Mouse (Mus musculus): ENCODE results near the gene Rnf144a. TPM values are rescaled to one million over a fixed set of nuclear protein-coding genes. Genes with fewer than 3 reads are reported as not detected.

Rnf144a gene
- total RNA-seq, 1 experiment from 2014 or later = 31.5 TPM

- ATAC-seq (replicated peaks; ENCODE audit: insufficient number of reproducible peaks, low FRiP score, low TSS enrichment, poor library complexity, severe bottlenecking) = no peak
Observed at GRCm38 (mm10) chr12:26412802-26413201, 2.3 kb downstream of the Rnf144a start.

GRCm38 (mm10) chr12:26411841-26412450, 3.1 kb downstream of the Rnf144a start:
- ATAC-seq (replicated peaks; ENCODE audit: insufficient number of reproducible peaks, low FRiP score, low TSS enrichment, poor library complexity, severe bottlenecking) = no peak

- ATAC-seq (replicated peaks; ENCODE audit: insufficient number of reproducible peaks, low FRiP score, low TSS enrichment, poor library complexity, severe bottlenecking) = peak; percentile 55
Observed at GRCm38 (mm10) chr12:26410443-26410842, 4.6 kb downstream of the Rnf144a start.

DNA sequence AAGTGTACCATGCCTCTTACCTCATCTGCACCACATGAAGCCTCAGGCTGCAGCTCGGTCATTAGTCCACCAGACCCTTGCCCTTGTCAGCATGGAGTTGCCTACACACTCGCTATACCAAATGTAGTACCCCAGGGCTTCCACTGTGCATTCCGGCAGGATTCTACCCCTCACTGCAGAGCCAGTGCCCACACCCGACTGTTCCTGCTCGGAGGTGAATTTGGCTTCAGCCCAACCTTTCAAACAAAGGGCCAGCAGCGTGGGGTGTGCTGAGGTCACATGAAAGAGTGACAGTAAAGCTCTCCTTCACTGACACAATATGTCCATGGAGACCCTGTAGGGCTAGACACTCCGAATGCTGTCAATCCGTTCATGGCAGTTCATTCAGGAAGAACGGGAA, 6.3 kb downstream of the Rnf144a start:
- ATAC-seq (replicated peaks; ENCODE audit: insufficient number of reproducible peaks, low FRiP score, low TSS enrichment, poor library complexity, severe bottlenecking) = no peak

GRCm38 (mm10) chr12:26404781-26405702, 10.0 kb downstream of the Rnf144a start:
- ATAC-seq (replicated peaks; ENCODE audit: insufficient number of reproducible peaks, low FRiP score, low TSS enrichment, poor library complexity, severe bottlenecking) = no peak

GRCm38 (mm10) chr12:26403372-26404125, 11.5 kb downstream of the Rnf144a start:
- no peak for ATAC-seq (replicated peaks; ENCODE audit: insufficient number of reproducible peaks, low FRiP score, low TSS enrichment, poor library complexity, severe bottlenecking)

DNA sequence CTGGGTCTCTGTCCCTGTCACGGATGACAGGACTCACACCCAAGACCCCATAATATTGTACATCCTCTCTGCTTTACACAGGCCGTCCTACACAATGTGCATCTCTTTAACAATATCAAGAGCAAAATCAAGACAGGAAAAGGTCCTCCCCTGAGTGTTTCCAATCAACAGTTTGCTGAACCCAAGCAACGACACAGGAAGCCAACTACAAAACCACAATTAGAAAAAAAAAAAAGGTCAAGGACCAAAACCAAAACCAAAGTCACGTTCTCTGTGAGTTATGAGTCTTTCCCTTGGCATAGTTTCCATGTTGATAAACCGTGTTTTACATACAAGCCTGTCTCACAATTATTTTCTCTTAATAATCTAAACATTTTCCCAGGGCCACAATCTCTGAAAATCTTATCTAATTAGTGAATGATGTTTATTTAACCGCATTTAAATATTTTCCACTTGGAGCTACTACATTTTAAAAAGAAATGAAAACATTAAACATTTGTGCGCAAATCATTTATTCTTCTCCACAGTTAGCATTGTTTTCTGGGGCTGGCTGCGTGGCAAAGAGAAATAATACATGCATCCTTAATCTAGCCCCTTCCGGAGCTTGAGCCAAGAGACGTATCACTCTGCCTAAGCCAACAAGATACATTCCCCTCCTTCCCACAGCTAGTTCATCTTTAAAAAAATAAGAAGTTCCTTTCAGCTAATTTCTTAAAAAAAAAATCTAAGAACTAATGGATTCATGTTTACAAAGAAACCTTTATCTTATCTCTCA, 13.2 kb downstream of the Rnf144a start:
- ATAC-seq (replicated peaks; ENCODE audit: insufficient number of reproducible peaks, low FRiP score, low TSS enrichment, poor library complexity, severe bottlenecking) = no peak

GRCm38 (mm10) chr12:26401254-26401653, 13.8 kb downstream of the Rnf144a start:
- no peak for ATAC-seq (replicated peaks; ENCODE audit: insufficient number of reproducible peaks, low FRiP score, low TSS enrichment, poor library complexity, severe bottlenecking)

DNA sequence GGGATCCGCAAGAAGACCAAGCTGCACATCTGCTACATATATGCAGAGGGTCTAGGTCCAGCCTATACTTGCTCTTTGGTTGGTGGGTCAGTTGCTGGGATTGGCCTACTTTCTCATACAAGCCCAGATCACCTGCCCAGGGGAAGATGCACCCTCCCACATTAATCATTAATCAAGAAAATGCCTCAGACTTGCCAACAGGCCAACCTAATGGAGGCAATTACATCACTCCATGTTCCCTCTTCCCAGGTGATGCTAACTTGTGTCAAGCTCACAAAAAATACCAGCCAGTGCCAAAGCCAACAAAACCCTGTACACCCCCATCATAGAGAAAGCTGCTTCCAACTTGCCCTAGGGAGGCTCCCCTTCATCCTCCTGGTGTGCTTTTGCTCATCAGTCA, 14.3 kb downstream of the Rnf144a start:
- ATAC-seq (replicated peaks; ENCODE audit: insufficient number of reproducible peaks, low FRiP score, low TSS enrichment, poor library complexity, severe bottlenecking) = no peak

- no peak for ATAC-seq (replicated peaks; ENCODE audit: insufficient number of reproducible peaks, low FRiP score, low TSS enrichment, poor library complexity, severe bottlenecking)
Observed at GRCm38 (mm10) chr12:26399391-26399790, 15.7 kb downstream of the Rnf144a start.

DNA sequence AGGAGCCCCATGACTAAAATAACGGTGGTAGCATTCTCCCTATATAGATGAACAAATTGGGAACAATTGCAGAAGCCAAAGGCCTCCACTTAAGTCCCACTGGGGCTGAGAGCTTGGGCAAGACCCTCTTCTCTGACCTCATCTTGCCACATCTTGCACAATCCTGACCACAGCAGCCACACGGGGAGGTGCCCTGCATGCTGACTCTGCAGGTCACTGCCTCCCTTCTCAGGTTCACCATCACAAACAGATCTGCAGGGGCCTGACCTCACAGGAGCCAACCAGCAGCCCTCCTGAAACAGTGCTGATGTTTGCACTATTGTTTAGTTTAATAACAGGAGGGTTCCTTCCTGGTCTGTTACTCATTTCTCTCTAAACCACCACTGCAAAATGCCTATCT, 16.5 kb downstream of the Rnf144a start:
- peak; percentile 92 for ATAC-seq (replicated peaks; ENCODE audit: insufficient number of reproducible peaks, low FRiP score, low TSS enrichment, poor library complexity, severe bottlenecking)

DNA sequence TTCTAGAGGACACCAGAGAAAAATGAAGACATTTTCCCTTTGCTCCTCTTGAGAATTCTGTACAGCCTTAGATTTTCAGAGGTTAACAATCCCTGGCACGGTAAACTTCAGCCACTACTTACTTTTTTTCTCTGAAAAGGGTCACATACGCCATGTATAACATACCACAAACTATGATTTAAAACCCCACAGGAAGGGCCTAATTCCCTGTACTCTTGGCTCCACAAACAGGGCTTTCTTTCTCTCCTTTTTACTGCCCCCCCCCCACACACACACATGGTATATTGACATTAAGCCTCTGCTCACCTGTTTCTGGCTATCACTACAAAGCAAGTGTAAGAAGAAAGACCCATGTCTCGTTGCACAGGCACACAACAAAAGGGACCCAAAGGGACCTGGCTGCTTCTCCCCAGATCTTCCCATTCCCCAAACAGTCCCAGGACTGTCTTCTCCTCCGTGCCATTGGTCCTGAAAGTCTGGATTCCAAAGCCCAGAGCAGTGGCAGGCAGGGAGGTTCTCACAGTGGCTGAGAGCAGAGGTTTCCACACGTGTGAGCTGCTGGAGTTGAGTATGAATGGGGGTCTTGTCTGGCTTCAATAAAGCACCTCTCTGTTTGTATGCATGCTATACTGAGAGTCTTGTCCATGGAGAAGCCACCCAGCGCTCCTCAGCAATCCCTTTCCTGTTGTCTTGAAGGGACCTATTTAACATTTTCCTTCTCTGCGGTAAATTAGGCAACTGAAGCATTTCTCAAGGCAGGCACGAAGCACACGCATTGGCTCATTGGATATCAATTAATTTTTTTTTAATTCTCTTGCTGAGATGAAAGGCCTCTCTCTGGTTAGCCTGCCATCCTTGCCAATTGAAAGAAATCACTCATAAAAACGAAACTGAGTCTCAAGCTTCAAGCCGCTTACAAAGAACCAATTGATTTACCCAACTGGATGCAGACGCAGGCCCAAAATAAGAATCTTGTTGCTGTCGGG, 20.3 kb downstream of the Rnf144a start:
- ATAC-seq (replicated peaks; ENCODE audit: insufficient number of reproducible peaks, low FRiP score, low TSS enrichment, poor library complexity, severe bottlenecking) = no peak

- no peak for ATAC-seq (replicated peaks; ENCODE audit: insufficient number of reproducible peaks, low FRiP score, low TSS enrichment, poor library complexity, severe bottlenecking)
Observed at GRCm38 (mm10) chr12:26393291-26393690, 21.8 kb downstream of the Rnf144a start.

DNA sequence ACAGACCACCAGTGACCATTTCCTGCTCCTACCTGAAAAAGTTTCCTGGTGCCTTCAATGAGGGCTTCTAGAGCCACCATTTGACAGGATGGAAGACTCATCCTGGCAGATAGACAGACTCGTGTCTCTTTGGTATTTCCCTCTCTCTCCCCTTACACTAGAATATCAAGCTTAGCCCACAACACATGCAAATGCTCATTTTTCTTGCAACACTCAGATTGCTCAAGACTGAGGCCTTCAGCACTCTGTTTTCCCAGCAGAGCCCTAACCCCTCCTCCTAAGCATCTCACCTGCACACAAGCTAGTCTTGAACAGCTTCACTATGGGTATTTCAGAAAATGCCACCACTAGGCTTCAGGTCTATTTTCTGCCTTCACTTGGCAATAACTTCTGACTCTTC, 23.9 kb downstream of the Rnf144a start:
- ATAC-seq (replicated peaks; ENCODE audit: insufficient number of reproducible peaks, low FRiP score, low TSS enrichment, poor library complexity, severe bottlenecking) = peak; percentile 70

DNA sequence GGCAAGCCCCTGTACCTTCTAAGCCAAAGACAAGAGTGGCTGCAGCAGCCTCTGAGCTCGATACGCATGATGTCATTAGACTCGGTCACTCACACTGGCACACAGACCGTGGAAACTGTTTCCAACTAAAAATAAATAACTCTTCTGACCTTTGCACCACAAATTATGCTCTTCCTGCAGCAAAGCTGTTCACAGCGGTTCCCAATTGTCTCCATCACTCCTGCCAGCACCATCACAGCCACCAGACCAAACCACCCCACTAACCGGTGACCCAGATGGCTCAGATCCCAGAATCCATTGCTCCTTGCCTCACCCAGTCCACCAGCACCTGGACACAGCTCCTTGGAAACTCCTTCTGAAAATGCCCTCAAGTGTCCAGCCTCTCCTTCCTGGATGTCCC, 27.5 kb downstream of the Rnf144a start:
- ATAC-seq (replicated peaks; ENCODE audit: insufficient number of reproducible peaks, low FRiP score, low TSS enrichment, poor library complexity, severe bottlenecking) = no peak

DNA sequence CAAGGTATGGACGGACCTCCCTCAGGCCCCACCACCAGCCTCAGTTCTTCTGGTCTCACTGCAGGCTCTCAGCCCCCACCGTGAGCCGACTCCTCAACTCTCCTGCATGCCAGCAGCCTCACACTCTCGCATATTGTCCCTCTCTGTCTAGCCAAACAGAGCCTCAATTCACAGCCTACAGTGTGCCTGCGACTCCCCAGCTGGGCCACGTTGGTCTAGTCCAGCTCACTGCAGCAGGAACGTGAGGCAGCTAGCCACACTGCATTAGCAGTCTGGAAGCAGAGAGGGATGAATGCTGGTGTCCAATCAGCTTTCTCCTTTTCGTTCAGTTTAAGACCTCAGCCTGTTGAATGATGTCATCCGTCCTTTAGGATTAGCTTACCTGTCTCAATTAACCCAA, 28.1 kb downstream of the Rnf144a start:
- no peak for ATAC-seq (replicated peaks; ENCODE audit: insufficient number of reproducible peaks, low FRiP score, low TSS enrichment, poor library complexity, severe bottlenecking)

- ATAC-seq (replicated peaks; ENCODE audit: insufficient number of reproducible peaks, low FRiP score, low TSS enrichment, poor library complexity, severe bottlenecking) = no peak
Observed at GRCm38 (mm10) chr12:26386189-26386588, 28.9 kb downstream of the Rnf144a start.

DNA sequence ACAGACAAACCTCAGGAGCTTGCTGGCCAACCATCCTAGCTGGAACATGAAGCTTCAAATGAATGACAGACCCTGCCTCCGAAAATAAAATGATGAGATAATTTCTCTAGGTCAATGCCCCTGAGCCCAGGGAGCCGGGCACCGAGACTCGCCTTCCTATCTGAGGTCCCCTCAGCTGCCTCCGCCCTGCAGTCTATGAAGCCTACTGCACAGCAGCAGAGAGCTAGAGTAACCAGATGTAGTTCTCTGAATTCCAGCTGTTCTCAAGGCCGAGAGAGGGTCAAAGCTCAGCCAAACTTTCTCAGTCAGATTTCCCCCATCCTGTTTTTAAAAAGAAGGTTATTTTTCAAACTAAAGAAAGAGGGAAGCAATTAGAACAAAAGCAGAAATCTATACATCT, 29.3 kb downstream of the Rnf144a start:
- ATAC-seq (replicated peaks; ENCODE audit: insufficient number of reproducible peaks, low FRiP score, low TSS enrichment, poor library complexity, severe bottlenecking) = no peak
